Mouse (Mus musculus) intestine, postnatal 0 days (tissue): ENCODE measurements around the gene Ints7. TPM values are rescaled to one million over a fixed set of nuclear protein-coding genes. Genes with fewer than 3 reads are reported as not detected.

ENCODE experiments used
- ATAC-seq: fragments of 200-750 bp; cut with Nextera tagmentation; 2 replicates; pipeline ENCODE4 v1.8.0; 2017; ENCODE audit warnings: mild to moderate bottlenecking, moderate TSS enrichment, moderate library complexity
- H3K27ac ChIP-seq: fragments of 300-500 bp; sonication (generic); 2 replicates; pipeline ENCODE4 v1.5.1; 2014; ENCODE audit warnings: mild to moderate bottlenecking, low read depth, low read length, moderate library complexity
- H3K27me3 ChIP-seq: fragments of 300-500 bp; sonication (generic); replicated peaks from 2 replicates; pipeline ENCODE4 v1.6.1; 2014; ENCODE audit warnings: low read length, mixed read lengths; ENCODE audit not compliant: control insufficient read depth, insufficient read depth
- H3K36me3 ChIP-seq: fragments of 300-500 bp; sonication (generic); 2 replicates; pipeline ENCODE4 v1.6.1; 2014; ENCODE audit warnings: mild to moderate bottlenecking, moderate library complexity; ENCODE audit not compliant: control insufficient read depth, insufficient read depth
- H3K4me1 ChIP-seq: fragments of 300-500 bp; sonication (generic); replicated peaks from 2 replicates; pipeline ENCODE4 v1.6.1; 2014; ENCODE audit warnings: antibody characterized with exemption, low read length, mixed read lengths; ENCODE audit not compliant: control insufficient read depth, insufficient read depth
- H3K4me2 ChIP-seq: fragments of 300-500 bp; sonication (generic); replicated peaks from 2 replicates; pipeline ENCODE4 v1.6.1; 2014; ENCODE audit warnings: low read depth, mild to moderate bottlenecking, moderate library complexity
- H3K4me3 ChIP-seq: fragments of 300-500 bp; sonication (generic); 2 replicates; pipeline ENCODE4 v1.5.1; 2014; ENCODE audit warnings: low read depth, low read length
- H3K9ac ChIP-seq: fragments of 300-500 bp; sonication (generic); 2 replicates; pipeline ENCODE4 v1.6.1; 2014; ENCODE audit warnings: mild to moderate bottlenecking, low read depth, low read length
- H3K9me3 ChIP-seq: fragments of 300-500 bp; sonication (generic); 2 replicates; pipeline ENCODE4 v1.6.1; 2016; ENCODE audit warnings: mixed run types; ENCODE audit not compliant: control insufficient read depth
- CTCF ChIP-seq: sonication (generic); IDR thresholded peaks from 2 replicates; pipeline ENCODE4 v1.5.1; 2016; ENCODE audit warnings: low read depth, mild to moderate bottlenecking, control low read depth, antibody characterized with exemption, moderate library complexity
- WGBS: fragments of 180-500 bp; shearing (Covaris S2); extraction: QIAGEN DNeasy Blood & Tissue Kit; methylation state at CpG from one replicate; pipeline ENCODE4 v1.1.7; 2014; 5-methylcytosine and 5-hydroxymethylcytosine counted together
- polyA plus RNA-seq: library from polyadenylated mRNA; unstranded; fragments of >200 nt; fragmentation: Nextera tagmentation; extraction: Ambion mirVana; gene quantifications from 2 replicates; pipeline ENCODE4 v1.2.1, GENCODE M21; 2015

The Ints7 gene
- polyA plus RNA-seq, 1 experiment from 2014 or later: 11.2 TPM

DNA sequence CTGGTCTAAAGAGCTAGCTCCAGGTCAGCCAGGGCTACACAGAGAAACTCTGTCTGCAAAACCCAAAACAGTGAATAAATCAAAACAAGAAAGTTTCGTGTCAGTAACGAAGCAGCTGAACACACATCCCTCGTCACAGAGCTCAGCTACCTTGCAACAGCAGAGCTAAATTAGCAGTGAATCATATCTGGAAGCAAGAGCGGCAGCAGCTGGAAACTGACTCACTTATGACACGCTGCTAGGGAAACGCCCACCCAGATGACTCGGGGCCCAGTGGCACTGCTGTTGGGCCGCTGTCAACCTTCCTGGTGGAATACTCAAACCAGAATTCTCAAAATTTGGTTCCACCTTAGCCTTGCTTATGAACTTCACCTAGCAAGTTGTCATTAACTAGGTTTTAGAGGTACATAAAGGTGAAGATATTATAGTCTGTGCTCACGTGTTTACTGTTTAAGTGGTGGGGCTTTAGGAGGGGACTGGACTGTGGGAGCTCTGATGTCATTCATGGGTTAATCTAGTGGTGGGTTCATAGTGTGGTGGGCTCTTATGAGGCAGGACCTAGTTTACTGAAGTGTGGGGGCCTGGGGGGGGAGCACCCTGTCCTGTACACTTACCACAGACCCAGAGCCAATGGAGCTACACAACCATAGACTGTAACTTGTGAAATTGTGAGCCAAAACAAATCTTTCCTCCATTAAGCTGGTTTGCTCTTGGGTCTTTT lies 86.9 kb downstream of the Ints7 start:
- Histone ChIP-seq H3K4me2 (0 out of 2 replicates have a peak overlapping the region, but pooled peaks have one; percentile 27), H3K9me3 (no peaks in the 10 kb centered on the region), H3K4me1 (peaks cover 13% of the 10 kb centered on the region; the same call in 1 of the 2 replicates), H3K27me3 (no peaks in the 10 kb centered on the region), H3K9ac (no peak overlapping the region), H3K27ac (peak overlapping the region; percentile 21; the same call in 1 of the 2 replicates), H3K36me3 (no peaks in the 10 kb centered on the region), H3K4me3 (no peak overlapping the region)
- peak; percentile 80 for ATAC-seq
- TF ChIP-seq CTCF: no peak
- WGBS: 16% methylated on average over 9 of the region's 9 CpGs

GRCm38 (mm10) chr1:191662899-191663500 lies 87.6 kb downstream of the Ints7 start:
- Histone ChIP-seq H3K4me1 (peaks cover 13% of the 10 kb centered on the region; the same call in 1 of the 2 replicates), H3K9ac (no peak overlapping the region), H3K27ac (0 out of 2 replicates have a peak overlapping the region, but pooled peaks have one; percentile 21), H3K27me3 (no peaks in the 10 kb centered on the region), H3K9me3 (no peaks in the 10 kb centered on the region), H3K4me2 (no peak overlapping the region), H3K4me3 (no peak overlapping the region), H3K36me3 (no peaks in the 10 kb centered on the region)
- TF ChIP-seq CTCF: no peak
- no peak for ATAC-seq
- 24% methylated on average over 8 of the region's 8 CpGs for WGBS

DNA sequence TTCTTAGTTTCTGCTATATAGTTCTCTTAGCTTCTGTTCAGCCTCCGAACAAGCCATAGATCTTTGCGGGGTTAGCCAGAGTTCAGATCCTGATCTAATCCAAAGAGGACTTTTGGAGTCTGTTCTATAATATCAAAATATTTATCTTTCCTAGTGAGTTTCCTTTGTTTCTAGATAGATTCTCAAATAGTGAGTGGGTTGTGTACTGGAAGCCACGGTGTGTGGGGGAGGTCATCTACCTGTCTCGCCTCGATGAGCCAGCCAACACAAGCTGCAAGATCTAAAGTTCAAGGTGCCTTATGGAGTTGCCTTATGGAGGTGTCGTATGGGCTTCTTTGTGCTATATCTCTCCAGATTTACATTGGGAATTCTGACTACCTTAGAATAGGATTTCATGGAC lies 88.2 kb downstream of the Ints7 start:
- H3K9me3 ChIP-seq: no peaks in the 10 kb centered on the region
- H3K27me3 ChIP-seq: no peaks in the 10 kb centered on the region
- 49% methylated on average over 6 of the region's 6 CpGs for WGBS
- H3K27ac ChIP-seq: no peak overlapping the region
- H3K9ac ChIP-seq: no peak overlapping the region
- H3K36me3 ChIP-seq: no peaks in the 10 kb centered on the region
- no peak for TF ChIP-seq CTCF
- H3K4me3 ChIP-seq: no peak overlapping the region
- H3K4me1 ChIP-seq: peaks cover 13% of the 10 kb centered on the region; the same call in 1 of the 2 replicates
- H3K4me2 ChIP-seq: no peak overlapping the region
- ATAC-seq: no peak

GRCm38 (mm10) chr1:191666351-191666750 lies 90.9 kb downstream of the Ints7 start:
- Histone ChIP-seq H3K4me3 (no peak overlapping the region), H3K9ac (no peak overlapping the region), H3K36me3 (no peaks in the 10 kb centered on the region), H3K9me3 (no peaks in the 10 kb centered on the region), H3K4me2 (no peak overlapping the region), H3K27me3 (no peaks in the 10 kb centered on the region), H3K27ac (no peak overlapping the region), H3K4me1 (peaks cover 9% of the 10 kb centered on the region; the same call in 1 of the 2 replicates)
- ATAC-seq: no peak
- 87% methylated on average over 11 of the region's 11 CpGs for WGBS
- no peak for TF ChIP-seq CTCF

GRCm38 (mm10) chr1:191668030-191668429 lies 92.6 kb downstream of the Ints7 start:
- no peaks in the 10 kb centered on the region; the same call in 1 of the 2 replicates for H3K4me1 ChIP-seq
- 62% methylated on average over 9 of the region's 9 CpGs for WGBS
- ATAC-seq: no peak
- TF ChIP-seq CTCF: no peak
- no peak overlapping the region for H3K27ac ChIP-seq
- H3K27me3 ChIP-seq: no peaks in the 10 kb centered on the region
- H3K4me2 ChIP-seq: no peak overlapping the region
- H3K36me3 ChIP-seq: no peaks in the 10 kb centered on the region
- no peak overlapping the region for H3K9ac ChIP-seq
- H3K4me3 ChIP-seq: no peak overlapping the region
- H3K9me3 ChIP-seq: no peaks in the 10 kb centered on the region

Other genes with a start within 250 kb of the Ints7 start
- 14.6 and 15.4 TPM in 2 replicates for gene Tmem206, start 249.7 kb upstream of the Ints7 start, polyA plus RNA-seq
- gene Ppp2r5a, start 172.4 kb upstream of the Ints7 start, polyA plus RNA-seq: 28.7 and 31.7 TPM in 2 replicates
- gene Dtl, start 92 bp upstream of the Ints7 start, polyA plus RNA-seq: 6.1 and 6.6 TPM in 2 replicates
- gene Lpgat1, start 142.2 kb downstream of the Ints7 start, polyA plus RNA-seq: 135 and 138 TPM in 2 replicates
- gene Nek2, start 245.8 kb downstream of the Ints7 start, polyA plus RNA-seq: 10.7 and 11.9 TPM in 2 replicates